Mouse (Mus musculus) testis, adult 2 months (tissue): ENCODE measurements at regions not wholly inside any gene's neighbourhood (a gene's known extent, or its start where the extent isn't known, plus 50 kb on each side); places are given as distances from the start of the nearest gene placed in this dataset.

Source experiments
- CTCF ChIP-seq: fragments of 200-500 bp; IDR thresholded peaks from 2 replicates; pipeline ENCODE4 v1.5.1; 2012; ENCODE audit warnings: low read depth, mild to moderate bottlenecking, inconsistent platforms, low read length, moderate library complexity; ENCODE audit not compliant: control insufficient read depth, insufficient read depth, insufficient replicate concordance
- POLR2A ChIP-seq: fragments of 200-500 bp; IDR thresholded peaks from 2 replicates; pipeline ENCODE4 v1.6.1; 2012; ENCODE audit warnings: low read depth, mild to moderate bottlenecking, inconsistent platforms, low read length, moderate library complexity; ENCODE audit not compliant: control insufficient read depth

DNA sequence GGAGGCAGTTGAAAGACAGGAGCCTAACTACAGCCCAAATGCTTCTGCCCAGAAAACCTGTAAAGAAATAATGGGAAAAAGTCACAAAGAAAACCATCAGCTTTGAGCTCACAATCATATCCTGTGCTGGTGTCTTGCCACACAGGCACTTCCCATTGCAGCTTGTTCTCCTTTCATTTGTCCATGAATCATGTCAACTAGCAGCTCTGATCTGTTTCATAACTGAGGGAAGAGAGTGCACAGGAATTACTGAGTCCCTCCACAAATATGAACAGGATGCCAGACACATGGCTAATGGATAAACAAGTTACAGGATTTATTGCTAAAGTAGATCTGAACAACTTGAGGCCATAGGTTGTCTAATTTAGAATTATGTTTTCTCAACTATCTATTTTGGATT is 286.2 kb downstream of the Rnf144a start:
- no peak for TF ChIP-seq POLR2A
- TF ChIP-seq CTCF: no peak
